Mouse (Mus musculus) ES-CJ7 (cell line): Measurements from ENCODE around the gene Clpb.

Experiments used
- DNase-seq: peaks from one replicate; pipeline ENCODE4 v3.0.0; 2011; ENCODE audit warnings: low read depth, low spot score

Gene Clpb

GRCm38 (mm10) chr7:101821571-101822501 is 158.4 kb downstream of the Clpb start:
- DNase-seq = peak; percentile 79

GRCm38 (mm10) chr7:101822836-101823757 is 159.7 kb downstream of the Clpb start:
- peak; percentile 93 for DNase-seq

- DNase-seq = no peak
These were observed 160.6 kb downstream of the Clpb start for GRCm38 (mm10) chr7:101823758-101824630.

- no peak for DNase-seq
These were observed 166.9 kb downstream of the Clpb start for GRCm38 (mm10) chr7:101830373-101830772.

GRCm38 (mm10) chr7:101831437-101831836 is 168.0 kb downstream of the Clpb start:
- no peak for DNase-seq

- DNase-seq = no peak
These were observed 168.9 kb downstream of the Clpb start for GRCm38 (mm10) chr7:101832372-101832771.

- DNase-seq = peak; percentile 67
These were observed 169.9 kb downstream of the Clpb start for GRCm38 (mm10) chr7:101833352-101833751.

GRCm38 (mm10) chr7:101833916-101834584 is 170.6 kb downstream of the Clpb start:
- no peak for DNase-seq

GRCm38 (mm10) chr7:101834903-101835302 is 171.5 kb downstream of the Clpb start:
- no peak for DNase-seq

- DNase-seq = no peak
These were observed 172.2 kb downstream of the Clpb start for GRCm38 (mm10) chr7:101835457-101836109.

- DNase-seq = peak; percentile 51
These were observed 173.1 kb downstream of the Clpb start for GRCm38 (mm10) chr7:101836271-101837153.

- peak; percentile 27 for DNase-seq
These were observed 173.7 kb downstream of the Clpb start for GRCm38 (mm10) chr7:101837154-101837605.

- DNase-seq = peak; percentile 97
These were observed 174.4 kb downstream of the Clpb start, which contains the start of gene Inppl1 for GRCm38 (mm10) chr7:101837606-101838471. Gene Inppl1 (minus strand): TSS chr7:101838229.

GRCm38 (mm10) chr7:101844186-101844585 is 180.8 kb downstream of the Clpb start:
- no peak for DNase-seq
